Mouse (Mus musculus) heart, postnatal 4 days (tissue): ENCODE measurements at regions not wholly inside any gene's neighbourhood (a gene's known extent, or its start where the extent isn't known, plus 50 kb on each side); places are given as distances from the start of the nearest gene placed in this dataset.

Experiments
- DNase-seq: peaks from one replicate; pipeline ENCODE4 v3.0.0; 2021

DNA sequence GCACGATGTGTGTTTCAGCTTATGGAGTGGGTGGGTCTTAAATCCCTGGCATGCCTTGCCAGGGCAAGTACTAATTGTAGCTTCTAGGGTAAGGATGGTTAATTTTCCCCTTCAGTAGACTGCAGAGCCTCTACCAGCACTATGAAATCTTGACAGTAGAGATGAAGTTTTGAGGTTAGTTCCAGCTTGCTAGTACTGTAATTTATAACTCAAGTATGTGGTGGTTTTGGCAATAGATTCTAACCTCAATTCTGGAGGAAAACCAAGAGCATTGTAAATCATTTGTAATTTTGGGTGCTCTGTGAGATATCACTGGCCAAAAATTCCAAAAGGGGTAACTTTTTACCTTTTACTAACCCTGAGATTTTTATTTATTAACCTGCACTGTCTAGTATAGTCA is 164.3 kb upstream of the Ednrb start:
- DNase-seq: no peak

GRCm38 (mm10) chr14:104006426-104006825 is 162.2 kb upstream of the Ednrb start:
- DNase-seq: no peak

- DNase-seq: no peak
Measured at GRCm38 (mm10) chr14:104005132-104005531, 160.9 kb upstream of the Ednrb start.

DNA sequence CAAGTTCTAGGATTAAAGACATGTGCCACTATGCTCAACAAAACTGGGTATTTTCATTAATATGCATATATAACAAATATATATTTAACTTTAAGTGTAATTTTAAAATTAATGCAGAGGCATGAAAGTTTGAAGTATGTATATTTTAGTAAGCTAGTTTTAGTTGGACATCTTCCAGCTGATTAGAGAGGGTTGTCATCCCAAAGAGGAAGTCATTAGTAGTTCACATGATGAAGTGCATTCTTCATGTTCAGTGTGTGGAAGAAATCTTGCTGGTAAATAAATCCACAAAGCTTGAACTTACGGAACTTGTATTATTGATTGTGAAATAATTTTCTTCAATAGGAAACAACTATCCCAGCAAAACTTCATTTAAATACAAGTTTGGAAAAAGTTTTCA is 158.2 kb upstream of the Ednrb start:
- DNase-seq: no peak

GRCm38 (mm10) chr14:103990418-103990817 is 146.2 kb upstream of the Ednrb start:
- DNase-seq: no peak

DNA sequence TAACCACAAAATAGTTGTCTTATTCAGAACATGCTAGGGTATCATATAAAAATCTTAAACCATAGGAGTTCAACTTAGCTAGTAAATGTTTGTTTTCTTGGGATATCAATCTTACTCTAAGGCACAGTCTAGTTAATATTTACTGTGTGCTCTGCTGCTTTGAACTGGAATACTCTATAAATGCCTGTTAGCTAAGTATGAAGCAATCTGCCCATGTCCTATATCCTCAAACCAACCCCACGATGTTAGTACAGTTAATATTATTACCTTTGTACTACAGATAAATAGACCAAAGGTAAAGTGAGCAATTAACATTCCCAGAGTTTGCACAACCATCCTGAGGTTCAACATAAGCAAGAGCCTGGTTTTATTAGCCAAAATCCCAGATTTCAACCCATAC is 145.7 kb upstream of the Ednrb start:
- DNase-seq: no peak

GRCm38 (mm10) chr14:103987266-103987665 is 143.1 kb upstream of the Ednrb start:
- DNase-seq: no peak

DNA sequence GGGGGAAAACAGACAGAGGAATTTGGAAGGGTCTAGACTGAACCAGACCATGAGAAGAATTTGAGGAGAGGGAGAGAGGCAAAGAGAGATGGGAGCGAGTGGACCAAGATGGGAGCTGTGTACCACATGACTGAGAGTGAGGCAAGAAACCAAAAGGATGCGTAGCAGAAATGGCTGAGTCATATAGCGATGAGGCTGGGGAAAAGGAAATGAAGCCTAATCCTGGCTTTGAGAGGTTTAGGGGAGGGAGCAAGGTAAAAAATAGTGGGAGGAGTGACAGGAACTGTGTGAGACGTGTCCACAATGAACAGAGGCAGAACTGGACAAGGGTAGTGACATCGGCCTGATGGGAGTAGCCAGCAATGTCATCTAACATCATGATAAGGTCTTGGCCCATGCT is 140.1 kb upstream of the Ednrb start:
- no peak for DNase-seq

- no peak for DNase-seq
Measured at GRCm38 (mm10) chr14:103978808-103979207, 134.6 kb upstream of the Ednrb start.

DNA sequence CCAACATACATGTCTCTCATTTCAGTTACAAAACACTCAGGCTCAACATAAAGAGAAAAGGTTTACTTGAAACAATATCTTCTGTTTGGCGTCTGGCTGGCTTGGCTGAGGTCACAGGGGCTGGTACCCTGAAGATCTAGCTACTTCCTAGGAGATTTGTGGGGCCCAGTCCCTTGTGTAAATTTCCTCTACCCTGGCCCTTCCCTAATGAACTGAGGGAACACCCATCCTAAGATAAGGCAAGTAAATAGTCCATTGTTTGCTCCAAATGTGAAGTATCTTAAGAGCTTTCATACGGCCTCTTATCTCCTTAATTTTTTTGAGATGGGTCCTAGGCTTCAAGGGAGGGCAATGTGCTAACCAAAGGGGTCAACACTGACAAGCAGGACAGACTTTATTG is 133.6 kb upstream of the Ednrb start:
- DNase-seq: no peak

GRCm38 (mm10) chr14:103973955-103974354 is 129.8 kb upstream of the Ednrb start:
- DNase-seq: no peak

GRCm38 (mm10) chr14:103973111-103973510 is 128.9 kb upstream of the Ednrb start:
- no peak for DNase-seq

GRCm38 (mm10) chr14:103969305-103969704 is 125.1 kb upstream of the Ednrb start:
- no peak for DNase-seq

- DNase-seq: no peak
Measured at GRCm38 (mm10) chr14:103966293-103966692, 122.1 kb upstream of the Ednrb start.

DNA sequence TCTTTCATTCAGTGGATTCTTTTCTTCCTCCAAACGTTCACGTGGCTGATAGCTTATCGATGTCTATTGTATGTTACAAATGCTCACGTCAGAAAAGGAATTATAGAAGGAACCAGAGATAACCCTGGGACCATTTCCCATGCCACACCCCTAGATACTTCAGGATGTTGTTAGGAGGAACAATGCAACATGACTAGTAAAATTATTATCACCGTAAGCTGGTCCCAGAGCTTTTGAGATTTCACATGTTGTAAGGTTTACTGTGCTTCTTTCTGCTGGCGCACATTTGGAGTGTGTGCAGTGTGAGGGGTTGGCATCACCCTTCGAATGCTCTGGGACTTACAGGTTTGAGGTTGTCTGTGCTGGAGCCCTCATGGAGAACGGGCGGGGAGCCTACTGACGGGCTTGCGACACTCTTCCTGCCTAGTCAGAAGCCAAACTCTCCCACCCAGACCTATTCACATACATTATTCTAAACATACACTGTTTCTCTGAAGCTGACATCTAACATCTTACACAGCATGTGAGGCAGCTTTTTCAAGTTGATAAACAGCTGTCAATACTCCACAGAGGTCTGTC is 118.2 kb upstream of the Ednrb start:
- DNase-seq: no peak

- DNase-seq: no peak
Measured at GRCm38 (mm10) chr14:103951899-103952298, 107.7 kb upstream of the Ednrb start.

- no peak for DNase-seq
Measured at GRCm38 (mm10) chr14:103949950-103950349, 105.7 kb upstream of the Ednrb start.

- DNase-seq: no peak
Measured at GRCm38 (mm10) chr14:103948026-103948777, 104.0 kb upstream of the Ednrb start.

GRCm38 (mm10) chr14:103945753-103946152 is 101.6 kb upstream of the Ednrb start:
- DNase-seq: no peak

GRCm38 (mm10) chr14:103939867-103940266 is 95.7 kb upstream of the Ednrb start:
- DNase-seq: no peak

DNA sequence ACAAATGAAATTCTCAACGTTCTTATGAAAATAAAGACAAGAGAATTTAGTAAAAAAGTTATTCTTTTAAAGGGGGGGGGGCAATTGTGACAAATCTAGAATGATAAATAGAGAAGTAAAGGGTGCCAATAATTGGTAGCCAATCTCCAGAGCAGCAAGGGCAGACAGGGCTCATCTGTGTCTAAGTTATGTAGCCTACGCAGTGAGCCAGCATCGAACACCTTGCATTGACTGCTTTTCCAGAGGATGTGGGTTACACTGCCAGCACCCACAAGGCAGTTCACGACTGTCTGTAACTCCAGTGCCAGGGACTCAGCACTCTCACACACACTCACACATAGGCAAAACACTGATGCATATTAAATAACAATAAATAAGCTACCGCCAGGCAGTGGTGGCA is 94.7 kb upstream of the Ednrb start:
- DNase-seq: no peak

DNA sequence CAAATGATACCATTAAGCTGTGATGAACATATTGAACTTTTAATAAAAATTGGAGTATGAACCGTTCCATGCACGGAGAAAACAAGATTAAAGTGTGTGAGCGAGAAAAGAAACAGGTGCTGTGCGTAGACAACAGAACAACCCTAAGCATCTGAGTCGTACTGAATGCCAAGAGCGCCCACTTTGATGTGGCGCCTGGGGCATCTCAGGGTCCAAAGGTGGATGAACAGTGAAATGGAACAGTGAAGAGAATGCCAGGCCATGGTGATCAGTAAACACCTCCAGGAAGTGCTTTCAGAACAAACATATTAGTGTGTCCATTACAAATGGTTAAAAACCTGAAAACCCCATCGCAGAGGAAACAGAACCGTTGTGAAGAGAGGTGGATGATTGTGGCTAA is 94.0 kb upstream of the Ednrb start:
- no peak for DNase-seq

- no peak for DNase-seq
Measured at GRCm38 (mm10) chr14:103937700-103938099, 93.5 kb upstream of the Ednrb start.

DNA sequence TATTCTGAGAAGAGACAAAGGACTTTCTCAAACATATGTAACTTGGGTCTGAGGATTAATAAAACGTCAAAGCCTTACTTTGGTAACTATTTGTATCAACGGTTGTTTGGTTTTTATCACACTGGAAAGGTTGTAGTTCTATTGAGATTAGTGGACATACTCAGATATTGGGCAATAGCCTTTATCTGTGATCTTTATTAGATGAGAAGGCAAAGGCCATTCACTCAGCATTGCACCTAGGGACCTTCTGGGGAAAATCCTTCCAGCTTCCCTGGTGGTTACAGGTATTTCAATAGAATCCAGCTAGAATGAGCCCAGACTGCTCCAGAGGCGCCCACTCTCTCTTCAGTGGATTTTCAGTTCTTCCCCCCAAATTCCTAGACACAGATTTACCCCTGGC is 89.6 kb upstream of the Ednrb start:
- DNase-seq: no peak

DNA sequence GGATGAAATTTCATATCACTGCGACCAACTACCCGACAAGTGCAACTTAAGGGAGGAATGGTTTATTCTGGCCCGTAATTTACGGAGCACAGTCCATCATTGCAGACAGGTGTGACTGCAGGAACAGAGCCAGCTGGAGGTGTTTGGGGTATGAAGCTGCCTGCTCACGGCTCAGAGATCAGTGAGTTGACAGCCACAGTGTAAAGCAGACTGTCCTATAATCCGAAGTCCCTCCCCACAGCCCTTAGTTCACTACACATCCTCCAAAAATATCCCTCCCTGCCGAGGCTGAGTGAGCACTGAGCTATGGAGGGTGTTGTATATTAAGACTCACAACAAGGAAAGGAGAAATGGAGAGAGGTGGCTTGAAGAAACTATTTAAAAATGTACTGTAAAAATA is 88.0 kb upstream of the Ednrb start:
- DNase-seq: no peak
